Mouse (Mus musculus) stomach, postnatal 0 days (tissue): ENCODE data around the gene Gpsm1. TPM values are rescaled to one million over a fixed set of nuclear protein-coding genes. Genes with fewer than 3 reads are reported as not detected.

Source experiments
- ATAC-seq: fragments of 200-750 bp; cut with Nextera tagmentation; 2 replicates; pipeline ENCODE4 v1.8.0; 2017; ENCODE audit not compliant: low FRiP score, low TSS enrichment
- DNase-seq: peaks from one replicate; pipeline ENCODE4 v3.0.0-alpha.2; 2016; ENCODE audit warnings: low spot score
- H3K27ac ChIP-seq: fragments of 300-500 bp; sonication (generic); replicated peaks from 2 replicates; pipeline ENCODE4 v1.5.1; 2014; ENCODE audit warnings: mild to moderate bottlenecking, control low read depth
- H3K27me3 ChIP-seq: fragments of 300-500 bp; sonication (generic); 2 replicates; pipeline ENCODE4 v1.6.1; 2014; ENCODE audit warnings: low read length; ENCODE audit not compliant: control insufficient read depth, insufficient read depth
- H3K36me3 ChIP-seq: fragments of 300-500 bp; sonication (generic); 2 replicates; pipeline ENCODE4 v1.6.1; 2014; ENCODE audit warnings: low read length, mixed read lengths; ENCODE audit not compliant: control insufficient read depth, insufficient read depth
- H3K4me1 ChIP-seq: fragments of 300-500 bp; sonication (generic); replicated peaks from 2 replicates; pipeline ENCODE4 v1.6.1; 2014; ENCODE audit warnings: antibody characterized with exemption; ENCODE audit not compliant: control insufficient read depth, insufficient read depth
- H3K4me2 ChIP-seq: fragments of 300-500 bp; sonication (generic); replicated peaks from 2 replicates; pipeline ENCODE4 v1.6.1; 2014; ENCODE audit warnings: low read depth, mild to moderate bottlenecking, control low read depth, moderate library complexity
- H3K4me3 ChIP-seq: fragments of 300-500 bp; sonication (generic); 2 replicates; pipeline ENCODE4 v1.5.1; 2014; ENCODE audit warnings: low read depth, low read length, control low read depth
- H3K9ac ChIP-seq: fragments of 300-500 bp; sonication (generic); 2 replicates; pipeline ENCODE4 v1.6.1; 2014; ENCODE audit warnings: mild to moderate bottlenecking, low read length, control low read depth, mixed read lengths
- H3K9me3 ChIP-seq: fragments of 300-500 bp; sonication (generic); 2 replicates; pipeline ENCODE4 v1.6.1; 2016; ENCODE audit warnings: low read length; ENCODE audit not compliant: control insufficient read depth
- CTCF ChIP-seq: IDR thresholded peaks from 2 replicates; pipeline ENCODE4 v1.5.1; 2016; ENCODE audit warnings: antibody characterized with exemption, low read depth, mild to moderate bottlenecking, moderate library complexity
- EP300 ChIP-seq: optimal IDR thresholded peaks from 2 replicates; pipeline ENCODE3; 2016; ENCODE audit warnings: antibody characterized with exemption
- WGBS: fragments of 180-500 bp; shearing (Covaris S2); extraction: QIAGEN DNeasy Blood & Tissue Kit; methylation state at CpG from one replicate; pipeline ENCODE4 v1.1.7; 2014; 5-methylcytosine and 5-hydroxymethylcytosine counted together
- polyA plus RNA-seq: library from polyadenylated mRNA; unstranded; fragments of >200 nt; fragmentation: Nextera tagmentation; extraction: Ambion mirVana; gene quantifications from 2 replicates; pipeline ENCODE4 v1.2.1, GENCODE M21; 2015

The Gpsm1 gene
- polyA plus RNA-seq, 1 experiment from 2014 or later = 20.9 TPM

DNA sequence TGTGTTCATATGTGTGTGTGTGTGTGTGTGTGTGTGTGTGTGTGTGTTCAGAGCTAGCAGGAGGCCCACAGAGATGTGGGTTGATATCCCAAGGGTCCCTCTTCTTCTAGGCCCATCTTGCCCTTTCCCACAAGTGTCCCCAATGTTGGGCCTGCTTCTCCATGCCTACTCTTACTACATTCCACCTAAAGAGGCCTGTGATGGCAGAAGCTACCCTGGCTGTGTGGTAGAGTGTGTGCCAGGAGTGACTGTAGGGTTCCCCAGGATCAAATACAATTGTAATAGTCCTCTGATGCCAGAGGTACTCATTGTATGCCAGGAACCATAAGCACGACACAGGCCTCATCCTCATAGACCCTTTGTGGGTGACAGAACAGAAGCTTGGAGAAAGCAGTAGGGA lies 1.9 kb upstream of the Gpsm1 start:
- ATAC-seq (no peak), DNase-seq (no peak)
- TF ChIP-seq CTCF = no peak
- TF ChIP-seq EP300 = no peak
- no peak overlapping the region for H3K4me2 ChIP-seq
- H3K27ac ChIP-seq = no peak overlapping the region
- H3K9ac ChIP-seq = no peak overlapping the region
- H3K27me3 ChIP-seq = no peaks in the 10 kb centered on the region
- peaks cover 7% of the 10 kb centered on the region; the same call in 1 of the 2 replicates for H3K4me1 ChIP-seq
- no peak overlapping the region for H3K4me3 ChIP-seq
- H3K9me3 ChIP-seq = no peaks in the 10 kb centered on the region
- WGBS = 86% methylated on average over 1 of the region's 1 CpGs
- H3K36me3 ChIP-seq = no peaks in the 10 kb centered on the region

GRCm38 (mm10) chr2:26314281-26315071 lies 839 bp upstream of the Gpsm1 start:
- peak overlapping the region; percentile 83 for H3K4me2 ChIP-seq
- TF ChIP-seq CTCF (no peak), EP300 (no peak)
- H3K4me1 ChIP-seq = peaks cover 7% of the 10 kb centered on the region; the same call in 1 of the 2 replicates
- no peaks in the 10 kb centered on the region for H3K27me3 ChIP-seq
- WGBS = 29% methylated on average over 13 of the region's 13 CpGs
- peak; percentile 14; the same call in 1 of the 2 replicates for ATAC-seq
- no peaks in the 10 kb centered on the region for H3K9me3 ChIP-seq
- H3K4me3 ChIP-seq = peak overlapping the region; percentile 69
- H3K9ac ChIP-seq = no peak overlapping the region
- H3K27ac ChIP-seq = peak overlapping the region; percentile 91
- peak; percentile 50 for DNase-seq
- no peaks in the 10 kb centered on the region for H3K36me3 ChIP-seq

- no peaks in the 10 kb centered on the region for H3K9me3 ChIP-seq
- TF ChIP-seq EP300 (no peak), CTCF (no peak)
- H3K9ac ChIP-seq = peak overlapping the region; percentile 82
- peak overlapping the region; percentile 83 for H3K4me2 ChIP-seq
- DNase-seq (peak; percentile 82), ATAC-seq (peak; percentile 70)
- peak overlapping the region; percentile 91 for H3K27ac ChIP-seq
- 0% methylated on average over 11 of the region's 11 CpGs for WGBS
- no peaks in the 10 kb centered on the region for H3K27me3 ChIP-seq
- H3K4me3 ChIP-seq = peak overlapping the region; percentile 69
- no peaks in the 10 kb centered on the region for H3K36me3 ChIP-seq
- peaks cover 7% of the 10 kb centered on the region; the same call in 1 of the 2 replicates for H3K4me1 ChIP-seq
These were observed 603 bp downstream of the Gpsm1 start for GRCm38 (mm10) chr2:26315925-26316311.

GRCm38 (mm10) chr2:26316576-26317246 lies 1.4 kb downstream of the Gpsm1 start:
- TF ChIP-seq EP300 = no peak
- TF ChIP-seq CTCF = no peak
- ATAC-seq (no peak), DNase-seq (no peak)
- peak overlapping the region; percentile 91 for H3K27ac ChIP-seq
- 29% methylated on average over 9 of the region's 9 CpGs for WGBS
- H3K27me3 ChIP-seq = no peaks in the 10 kb centered on the region
- H3K4me1 ChIP-seq = peaks cover 7% of the 10 kb centered on the region; the same call in 1 of the 2 replicates
- no peaks in the 10 kb centered on the region for H3K36me3 ChIP-seq
- peak overlapping the region; percentile 82 for H3K9ac ChIP-seq
- peak overlapping the region; percentile 69 for H3K4me3 ChIP-seq
- no peaks in the 10 kb centered on the region for H3K9me3 ChIP-seq
- peak overlapping the region; percentile 83 for H3K4me2 ChIP-seq

GRCm38 (mm10) chr2:26317371-26317770 lies 2.1 kb downstream of the Gpsm1 start:
- Histone ChIP-seq H3K4me1 (peaks cover 7% of the 10 kb centered on the region; the same call in 1 of the 2 replicates), H3K36me3 (no peaks in the 10 kb centered on the region), H3K4me2 (peak overlapping the region; percentile 83; the same call in 1 of the 2 replicates), H3K9me3 (no peaks in the 10 kb centered on the region), H3K27ac (no peak overlapping the region), H3K9ac (no peak overlapping the region; the same call in 1 of the 2 replicates), H3K4me3 (peak overlapping the region; percentile 69; the same call in 1 of the 2 replicates), H3K27me3 (no peaks in the 10 kb centered on the region)
- DNase-seq (no peak), ATAC-seq (no peak)
- 65% methylated on average over 3 of the region's 3 CpGs for WGBS
- no peak for TF ChIP-seq EP300
- no peak for TF ChIP-seq CTCF
